Mouse (Mus musculus) urinary bladder, adult 18-20 months (tissue): Measurements from ENCODE around the gene Myod1.

ENCODE experiments used
- DNase-seq, 2 experiments: peaks; one replicate each; pipeline ENCODE4 v3.0.0; 2022; ENCODE audit warnings: low spot score in 2 of 2, mixed read lengths in 2 of 2

Myod1 gene

GRCm38 (mm10) chr7:46415818-46416425 lies 39.6 kb downstream of the Myod1 start:
- DNase-seq = no peak

- DNase-seq = no peak
Observed at GRCm38 (mm10) chr7:46417467-46417866, 41.2 kb downstream of the Myod1 start.

GRCm38 (mm10) chr7:46418102-46418622 lies 41.9 kb downstream of the Myod1 start:
- no peak for DNase-seq

DNA sequence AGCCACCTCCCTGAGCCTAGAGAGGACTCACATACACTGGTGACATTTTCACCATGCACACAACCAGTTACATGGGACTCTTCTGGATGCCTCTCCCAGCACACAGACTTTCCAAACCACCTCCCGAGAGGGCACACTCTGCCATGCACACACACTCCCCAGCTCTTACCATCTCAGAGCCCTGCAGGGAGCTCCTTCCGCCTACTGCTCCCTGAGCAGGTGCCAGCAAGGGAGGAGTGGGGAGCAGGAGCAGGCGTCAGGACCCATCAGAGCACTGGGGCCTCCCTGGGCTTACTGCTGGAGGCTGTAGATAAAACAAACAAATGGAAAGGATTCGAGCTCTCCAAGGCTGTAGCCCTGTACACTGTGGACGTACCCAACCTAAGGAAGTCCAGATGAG lies 45.3 kb downstream of the Myod1 start:
- no peak for DNase-seq

DNA sequence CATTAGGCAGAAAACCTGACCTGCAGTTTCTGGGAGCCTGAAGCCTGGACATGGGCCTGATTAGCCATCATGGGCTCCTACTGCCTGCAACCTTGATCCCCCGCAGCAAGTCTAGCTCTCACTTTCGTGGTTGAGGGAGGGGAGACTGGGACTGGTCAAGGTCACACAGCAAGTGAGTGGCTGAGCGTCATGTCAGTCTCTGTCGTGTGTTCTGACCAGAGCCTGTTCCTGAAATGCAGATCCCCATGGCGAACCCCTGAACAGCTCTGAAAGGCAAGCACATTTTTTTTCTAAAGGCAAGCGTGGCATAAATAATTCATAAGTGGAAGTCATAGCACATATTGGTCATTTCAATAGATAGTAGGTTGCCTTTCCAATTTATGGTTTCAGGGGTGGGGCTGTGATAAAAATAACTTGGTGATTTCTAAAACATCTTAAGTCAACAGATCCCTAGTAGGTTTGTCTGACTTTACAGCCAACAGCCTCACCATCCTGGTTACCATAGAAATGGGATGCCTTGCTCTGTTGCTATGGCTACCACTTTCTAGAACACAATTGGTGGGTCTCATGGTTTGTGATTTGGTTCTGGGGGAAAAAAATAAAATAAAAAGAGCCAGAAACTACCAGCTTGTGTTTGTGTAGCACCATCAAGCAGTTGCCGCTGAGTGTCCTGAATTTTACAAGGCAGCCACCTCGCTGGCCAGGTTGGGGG lies 45.9 kb downstream of the Myod1 start:
- DNase-seq = no peak

DNA sequence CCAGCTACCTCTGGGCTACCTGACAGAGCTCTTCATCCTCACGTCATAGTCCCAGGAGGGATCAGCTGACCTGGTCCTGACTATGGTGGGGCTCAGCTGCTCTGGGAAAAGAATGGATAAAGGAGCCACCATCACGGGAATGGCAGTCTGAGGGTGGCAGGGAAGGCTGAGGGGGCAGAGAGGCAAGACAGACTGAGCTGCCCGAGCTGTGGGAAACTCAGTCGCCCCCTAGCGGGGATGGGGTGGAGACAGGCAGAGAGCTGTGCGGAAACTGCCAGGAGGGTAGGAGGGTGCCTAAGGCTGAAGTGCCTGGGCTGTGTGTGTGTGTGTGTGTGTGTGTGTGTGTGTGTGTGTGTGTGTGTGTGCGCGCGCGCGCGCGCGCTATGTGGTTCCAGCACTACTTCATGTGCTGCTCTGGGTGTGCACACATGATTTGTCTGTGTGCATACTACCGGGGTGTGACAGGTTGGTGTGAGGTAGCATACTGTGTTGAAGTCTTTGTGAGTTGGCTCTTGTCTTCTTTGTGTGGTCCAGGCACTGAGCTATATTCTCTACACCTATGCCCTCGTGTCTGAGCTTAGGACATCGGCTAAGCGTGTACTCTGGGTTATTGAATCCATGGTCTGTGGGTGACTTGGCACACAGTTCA lies 46.6 kb downstream of the Myod1 start:
- peak in 1 of 2 experiments; percentile 8 for DNase-seq

- no peak for DNase-seq
Observed at GRCm38 (mm10) chr7:46423951-46424350, 47.7 kb downstream of the Myod1 start.

DNA sequence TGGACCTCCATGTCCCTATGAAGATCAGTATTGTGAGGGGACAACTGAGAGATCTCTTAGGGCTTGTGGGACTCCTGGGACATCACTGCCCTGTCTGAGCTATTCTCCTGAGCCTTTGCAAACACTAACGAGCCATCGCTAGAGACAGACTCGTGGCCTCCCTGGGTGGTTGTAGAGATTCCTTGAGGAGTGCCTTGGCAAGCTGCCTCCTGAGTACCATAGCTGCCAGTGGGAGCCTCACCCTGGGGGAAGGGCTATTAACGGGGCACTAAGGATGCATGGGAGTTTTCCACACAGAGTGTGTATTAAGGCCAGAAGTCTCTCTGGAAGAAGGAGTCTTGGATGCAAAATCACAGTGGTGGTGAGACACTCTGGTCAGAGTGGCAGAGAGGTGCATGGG lies 48.7 kb downstream of the Myod1 start:
- DNase-seq = no peak
